Mouse (Mus musculus): Measurements from ENCODE around the gene Fthl17f. TPM values are rescaled to one million over a fixed set of nuclear protein-coding genes. Genes with fewer than 3 reads are reported as not detected.
A peak's percentile ranks its signal among the peaks of the same experiment; 100 is the strongest.
"Not testable (repeated sequence)": the region's sequence is repeated elsewhere in the genome, so short reads cannot be mapped to it uniquely, and the experiment has no call there.

Fthl17f gene
- not detected in 2 replicates for total RNA-seq (2014; rRNA removed; ENCODE audit: low replicate concordance)
- polyA plus RNA-seq (2015; fragmentation: Nextera tagmentation; extraction: Ambion mirVana) = not detected in 2 replicates

- not testable (repeated sequence) for H3K4me3 ChIP-seq (ENCODE audit: low read depth, low read length); DNase-seq (ENCODE audit: low spot score); H3K36me3 ChIP-seq (replicated peaks; ENCODE audit: control insufficient read depth, insufficient read depth, low read length); H3K4me1 ChIP-seq (ENCODE audit: control insufficient read depth, insufficient read depth); ATAC-seq (ENCODE audit: insufficient read depth, low read depth); H3K27me3 ChIP-seq (ENCODE audit: control insufficient read depth, insufficient read depth, low read length); H3K9me3 ChIP-seq (replicated peaks; ENCODE audit: control insufficient read depth, low read length); H3K27ac ChIP-seq (ENCODE audit: low read depth); H3K9ac ChIP-seq (replicated peaks; ENCODE audit: low read depth, low read length); H3K4me2 ChIP-seq (ENCODE audit: low read depth, low read length)
- WGBS = 78% methylated on average over 11 of the region's 11 CpGs
These were observed at the start of gene Fthl17f for GRCm38 (mm10) chrX:9062715-9063114. Fthl17f (plus strand) TSS chrX:9063015.

- 29% methylated on average over 1 of the region's 1 CpGs for WGBS
- no peak for ATAC-seq (ENCODE audit: insufficient read depth, low read depth)
- H3K36me3 ChIP-seq (replicated peaks; ENCODE audit: control insufficient read depth, insufficient read depth, low read length) = no peaks in the 10 kb centered on the region
These were observed 46.7 kb upstream of the Fthl17f start for GRCm38 (mm10) chrX:9016079-9016478.

GRCm38 (mm10) chrX:9019481-9019880, 43.3 kb upstream of the Fthl17f start:
- Histone ChIP-seq H3K4me1 (ENCODE audit: control insufficient read depth, insufficient read depth) (no peaks in the 10 kb centered on the region), H3K9me3 (replicated peaks; ENCODE audit: control insufficient read depth, low read length) (no peaks in the 10 kb centered on the region), H3K9ac (replicated peaks; ENCODE audit: low read depth, low read length) (no peak overlapping the region), H3K4me2 (ENCODE audit: low read depth, low read length) (no peak overlapping the region), H3K27me3 (ENCODE audit: control insufficient read depth, insufficient read depth, low read length) (no peaks in the 10 kb centered on the region), H3K4me3 (ENCODE audit: low read depth, low read length) (no peak overlapping the region), H3K27ac (ENCODE audit: low read depth) (no peak overlapping the region), H3K36me3 (replicated peaks; ENCODE audit: control insufficient read depth, insufficient read depth, low read length) (no peaks in the 10 kb centered on the region)
- no peak for DNase-seq (ENCODE audit: low spot score)
- 45% methylated on average over 10 of the region's 10 CpGs for WGBS
- no peak for ATAC-seq (ENCODE audit: insufficient read depth, low read depth)
- TF ChIP-seq CTCF (IDR thresholded peaks at IDR 0.05; ENCODE audit: low read depth) = no peak

More at GRCm38 (mm10) chrX:9016079-9016478, 46.7 kb upstream of the Fthl17f start:
- TF ChIP-seq EP300 (IDR thresholded peaks at IDR 0.05; ENCODE audit: low read depth) (no peak), CTCF (IDR thresholded peaks at IDR 0.05; ENCODE audit: low read depth) (no peak)
- H3K9me3 ChIP-seq (replicated peaks; ENCODE audit: control insufficient read depth, low read length) = no peaks in the 10 kb centered on the region
- H3K4me2 ChIP-seq (ENCODE audit: low read depth, low read length) = no peak overlapping the region
- no peak overlapping the region for H3K9ac ChIP-seq (replicated peaks; ENCODE audit: low read depth, low read length)
- no peak overlapping the region for H3K4me3 ChIP-seq (ENCODE audit: low read depth, low read length)
- no peak for DNase-seq (ENCODE audit: low spot score)
- H3K27me3 ChIP-seq (ENCODE audit: control insufficient read depth, insufficient read depth, low read length) = no peaks in the 10 kb centered on the region
- no peak overlapping the region for H3K27ac ChIP-seq (ENCODE audit: low read depth)
- H3K4me1 ChIP-seq (ENCODE audit: control insufficient read depth, insufficient read depth) = no peaks in the 10 kb centered on the region

- not testable (repeated sequence) for ATAC-seq (ENCODE audit: insufficient read depth, low read depth); H3K27me3 ChIP-seq (ENCODE audit: control insufficient read depth, insufficient read depth, low read length); H3K27ac ChIP-seq (ENCODE audit: low read depth); H3K4me3 ChIP-seq (ENCODE audit: low read depth, low read length); H3K4me2 ChIP-seq (ENCODE audit: low read depth, low read length); DNase-seq (ENCODE audit: low spot score); H3K4me1 ChIP-seq (ENCODE audit: control insufficient read depth, insufficient read depth); H3K9ac ChIP-seq (replicated peaks; ENCODE audit: low read depth, low read length); H3K36me3 ChIP-seq (replicated peaks; ENCODE audit: control insufficient read depth, insufficient read depth, low read length); H3K9me3 ChIP-seq (replicated peaks; ENCODE audit: control insufficient read depth, low read length)
- WGBS = no CpG with 5 or more reads among the region's 10 CpGs
These were observed 29.6 kb upstream of the Fthl17f start, which contains the start of gene Fthl17e for GRCm38 (mm10) chrX:9033193-9033592. Fthl17e (plus strand) TSS chrX:9033493.

- ATAC-seq (ENCODE audit: insufficient read depth, low read depth); H3K9ac ChIP-seq (replicated peaks; ENCODE audit: low read depth, low read length); H3K4me2 ChIP-seq (ENCODE audit: low read depth, low read length); H3K9me3 ChIP-seq (replicated peaks; ENCODE audit: control insufficient read depth, low read length); DNase-seq (ENCODE audit: low spot score); H3K36me3 ChIP-seq (replicated peaks; ENCODE audit: control insufficient read depth, insufficient read depth, low read length); H3K27me3 ChIP-seq (ENCODE audit: control insufficient read depth, insufficient read depth, low read length); H3K27ac ChIP-seq (ENCODE audit: low read depth); H3K4me3 ChIP-seq (ENCODE audit: low read depth, low read length); H3K4me1 ChIP-seq (ENCODE audit: control insufficient read depth, insufficient read depth): not testable (repeated sequence)
- WGBS = 45% methylated on average over 3 of the region's 4 CpGs
These were observed 21.2 kb upstream of the Fthl17f start for GRCm38 (mm10) chrX:9041611-9042010.

- not testable (repeated sequence) for H3K4me3 ChIP-seq (ENCODE audit: low read depth, low read length); ATAC-seq (ENCODE audit: insufficient read depth, low read depth); H3K9me3 ChIP-seq (replicated peaks; ENCODE audit: control insufficient read depth, low read length); H3K27me3 ChIP-seq (ENCODE audit: control insufficient read depth, insufficient read depth, low read length); H3K9ac ChIP-seq (replicated peaks; ENCODE audit: low read depth, low read length); H3K4me2 ChIP-seq (ENCODE audit: low read depth, low read length); H3K4me1 ChIP-seq (ENCODE audit: control insufficient read depth, insufficient read depth); DNase-seq (ENCODE audit: low spot score); H3K36me3 ChIP-seq (replicated peaks; ENCODE audit: control insufficient read depth, insufficient read depth, low read length); H3K27ac ChIP-seq (ENCODE audit: low read depth)
- 12% methylated on average over 6 of the region's 9 CpGs for WGBS
- peak; percentile 18 for TF ChIP-seq CTCF (IDR thresholded peaks at IDR 0.05; ENCODE audit: low read depth)
These were observed 1.9 kb upstream of the Fthl17f start for GRCm38 (mm10) chrX:9060952-9061351.

Data from heart, postnatal 0 days (tissue).